Mouse (Mus musculus): Measurements from ENCODE around the gene Plekhb2. TPM values are rescaled to one million over a fixed set of nuclear protein-coding genes. Genes with fewer than 3 reads are reported as not detected.

Plekhb2 gene
- total RNA-seq, 2 experiments from 2014 or later = 2.5 to 8.0 TPM

Other genes starting within 250 kb of the Plekhb2 start
- 13.0 and 22.7 TPM in 2 replicates for gene Fam168b, start 6.9 kb upstream of the Plekhb2 start, total RNA-seq (2015; ENCODE audit: low replicate concordance)
- gene Fam168b, start 6.9 kb upstream of the Plekhb2 start, total RNA-seq (2017; ENCODE audit: low replicate concordance) = 21.2 and 33.5 TPM in 2 replicates